Mouse (Mus musculus) liver, adult 2 months (tissue): Measurements from ENCODE around the gene Slc51a.

Experiments
- CTCF ChIP-seq: fragments of 200-500 bp; IDR thresholded peaks from 2 replicates; pipeline ENCODE4 v1.5.1; 2011; ENCODE audit warnings: low read depth, low read length, control low read depth
- POLR2A ChIP-seq: fragments of 200-500 bp; IDR thresholded peaks from 2 replicates; pipeline ENCODE4 v1.6.1; 2011; ENCODE audit warnings: low read length, control low read depth; ENCODE audit not compliant: insufficient read depth; ENCODE audit errors: extremely low read depth

DNA sequence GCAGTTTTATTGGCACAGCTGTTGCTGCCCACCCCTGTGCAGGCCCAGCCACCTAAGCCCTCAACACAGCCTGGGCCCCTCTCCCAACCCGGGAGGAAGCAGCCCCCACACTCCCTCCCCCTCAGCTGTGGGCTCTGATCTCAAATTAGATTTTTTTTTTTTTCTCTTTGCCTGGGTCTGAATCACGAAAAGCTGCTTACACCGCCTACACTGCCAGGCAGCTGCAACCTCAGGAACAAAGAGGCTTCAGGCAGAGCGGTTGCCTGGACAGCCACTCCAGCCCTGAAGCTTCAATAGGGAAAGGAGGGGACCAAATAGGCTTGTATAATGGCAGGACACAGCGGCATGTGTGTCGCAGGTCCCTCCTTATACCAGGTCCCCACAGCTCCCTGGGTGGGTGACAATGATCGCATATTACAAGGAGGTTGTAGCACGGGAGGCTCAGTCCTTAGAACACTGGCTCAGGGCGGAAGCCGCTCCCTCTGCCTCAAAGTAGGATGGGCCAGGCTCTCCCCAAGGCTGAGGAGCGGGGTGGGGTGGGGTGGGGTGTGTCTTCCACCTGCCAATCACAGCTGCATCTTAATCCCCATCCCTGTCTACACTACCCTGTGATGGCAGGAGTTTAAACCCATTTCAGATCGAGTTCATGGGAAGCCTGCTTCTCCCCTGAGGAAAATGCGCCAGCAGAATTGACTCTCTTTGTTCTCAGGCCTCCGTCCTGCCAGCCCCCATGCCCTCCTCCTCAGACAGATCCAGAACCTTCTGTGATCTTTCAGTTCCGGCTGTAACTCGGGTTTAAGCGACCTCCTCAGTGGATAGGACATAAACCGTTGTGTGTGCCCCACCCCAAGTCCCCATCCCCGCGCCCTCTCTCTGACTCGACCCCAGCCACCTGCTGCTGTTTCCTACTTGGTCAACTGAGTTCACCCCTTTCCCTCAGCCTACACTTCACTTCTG is 28.6 kb upstream of the Slc51a start:
- TF ChIP-seq CTCF (no peak), POLR2A (no peak)
